8 mouse cellular contexts compared by ENCODE assay signal in genomic region chr6:28705384-28706107, GRCm38 (mm10).
DNase-seq lines count a peak whose midpoint lies in the region; TF ChIP-seq lines count a peak whose summit lies in the region.

No protein-coding gene starts in this region.

- peak; percentile 39 for DNase-seq in NIH3T3 (ENCODE audit: low read depth)
- DNase-seq in c-Kit-positive CD71-positive TER-119-positive erythroid progenitor cells, embryonic 14.5 days (ENCODE audit: low spot score) = peak; percentile 59
- DNase-seq in frontal cortex, postnatal 36 days (ENCODE audit: low spot score in 2 of 2) = peak; percentile 64 to 72
- DNase-seq in left cerebral cortex, adult 9 months (ENCODE audit: low spot score in 2 of 2) = peak; percentile 46 to 65
- DNase-seq in right cerebral cortex, postnatal 14 days = peak; percentile 9
- DNase-seq in embryo, embryonic 11 days = no peak
- DNase-seq in kidney, adult 2 months = no peak
- DNase-seq in yolk sac, embryonic 10.5 days (ENCODE audit: low spot score) = no peak

- H3K36me3 ChIP-seq in kidney, adult 2 months (ENCODE audit: control insufficient read depth, insufficient read depth, low read length) = no peaks in the 10 kb centered on the region; the same call in none of the 2 replicates

- no peak overlapping the region for H3K4me3 ChIP-seq in kidney, adult 2 months (ENCODE audit: insufficient read depth, low read depth, low read length)

- no peaks in the 10 kb centered on the region for H3K27me3 ChIP-seq in kidney, adult 2 months (replicated peaks; ENCODE audit: control insufficient read depth, insufficient read depth, low read length)

- WGBS in kidney, adult 2 months = 89% methylated on average over 6 of the region's 6 CpGs

- H3K4me1 ChIP-seq in kidney, adult 2 months (ENCODE audit: control insufficient read depth, insufficient read depth, low read length) = no peaks in the 10 kb centered on the region

- no peak overlapping the region for H3K27ac ChIP-seq in kidney, adult 2 months (ENCODE audit: insufficient read depth, low read depth, low read length)

- TF ChIP-seq POLR2A in kidney, adult 2 months (IDR thresholded peaks at IDR 0.05; ENCODE audit: low read depth, low read length) = no peak

- TF ChIP-seq CTCF in kidney, adult 2 months (conservative IDR thresholded peaks at IDR 0.05; ENCODE audit: insufficient read depth, insufficient read length, low read depth, low read length) = no peak

Comparison
In these comparisons a context has a peak if more than half of its experiments do, and no peak if none do; other contexts are left out.
1. DNase-seq: peak in NIH3T3 (single experiment), c-Kit-positive CD71-positive TER-119-positive erythroid progenitor cells, embryonic 14.5 days (single experiment), frontal cortex, postnatal 36 days (2 of 2), left cerebral cortex, adult 9 months (2 of 2) and right cerebral cortex, postnatal 14 days (single experiment); none in embryo, embryonic 11 days (single experiment), kidney, adult 2 months (single experiment) and yolk sac, embryonic 10.5 days (single experiment).